Mouse (Mus musculus) brain, embryonic 14.5 days (tissue): ENCODE measurements around the gene Arhgef11. TPM values are rescaled to one million over a fixed set of nuclear protein-coding genes. Genes with fewer than 3 reads are reported as not detected.
"Not testable (repeated sequence)": the region's sequence is repeated elsewhere in the genome, so short reads cannot be mapped to it uniquely, and the experiment has no call there.

Experiments
- DNase-seq: peaks from one replicate; pipeline ENCODE4 v3.0.0-alpha.2; 2011; ENCODE audit warnings: low read depth
- CTCF ChIP-seq: fragments of 200-500 bp; IDR thresholded peaks from 2 replicates; pipeline ENCODE4 v1.5.1; 2012; ENCODE audit warnings: inconsistent platforms, mild to moderate bottlenecking, moderate library complexity, borderline replicate concordance; ENCODE audit not compliant: insufficient read depth, insufficient read length; ENCODE audit errors: extremely low read depth
- POLR2A ChIP-seq: fragments of 200-500 bp; IDR thresholded peaks from 2 replicates; pipeline ENCODE4 v1.6.1; 2012; ENCODE audit warnings: mild to moderate bottlenecking, inconsistent platforms, borderline replicate concordance; ENCODE audit not compliant: poor library complexity, insufficient read depth, insufficient read length, severe bottlenecking; ENCODE audit errors: extremely low read depth
- polyA plus RNA-seq: library from polyadenylated mRNA; depleted of rRNA; stranded (reverse); fragments of >200 nt; gene quantifications from 2 replicates; pipeline ENCODE4 v1.2.3, GENCODE M21; 2012; rRNA removed

The Arhgef11 gene
- polyA plus RNA-seq: 40.4 and 44.5 TPM in 2 replicates

- TF ChIP-seq POLR2A (peak; percentile 79), CTCF (no peak)
- peak; percentile 89 for DNase-seq
Observed at GRCm38 (mm10) chr3:87616957-87617810, at the start of gene Arhgef11. Gene Arhgef11, plus strand, starts transcription at chr3:87617559.

GRCm38 (mm10) chr3:87568681-87569080, 48.7 kb upstream of the Arhgef11 start:
- no peak for DNase-seq
- TF ChIP-seq CTCF (no peak), POLR2A (no peak)

GRCm38 (mm10) chr3:87575766-87576165, 41.6 kb upstream of the Arhgef11 start:
- TF ChIP-seq POLR2A (no peak), CTCF (no peak)
- DNase-seq: no peak

GRCm38 (mm10) chr3:87582259-87582658, 35.1 kb upstream of the Arhgef11 start:
- TF ChIP-seq CTCF: no peak
- no peak for TF ChIP-seq POLR2A

GRCm38 (mm10) chr3:87593793-87594192, 23.6 kb upstream of the Arhgef11 start:
- no peak for DNase-seq
- no peak for TF ChIP-seq POLR2A
- no peak for TF ChIP-seq CTCF

More at GRCm38 (mm10) chr3:87582259-87582658, 35.1 kb upstream of the Arhgef11 start:
- no peak for DNase-seq

GRCm38 (mm10) chr3:87595328-87595727, 22.0 kb upstream of the Arhgef11 start:
- not testable (repeated sequence) for DNase-seq

- DNase-seq: not testable (repeated sequence)
Observed at GRCm38 (mm10) chr3:87601077-87601476, 16.3 kb upstream of the Arhgef11 start.

- DNase-seq: no peak
- TF ChIP-seq CTCF (no peak), POLR2A (no peak)
Observed at GRCm38 (mm10) chr3:87616354-87616753, 1.0 kb upstream of the Arhgef11 start.

- no peak for TF ChIP-seq POLR2A
- TF ChIP-seq CTCF: no peak
- no peak for DNase-seq
Observed at GRCm38 (mm10) chr3:87617811-87618130, 412 bp downstream of the Arhgef11 start.

- TF ChIP-seq POLR2A (no peak), CTCF (no peak)
- peak; percentile 17 for DNase-seq
Observed at GRCm38 (mm10) chr3:87618240-87618639, 881 bp downstream of the Arhgef11 start.

- TF ChIP-seq POLR2A (no peak), CTCF (no peak)
- peak; percentile 21 for DNase-seq
Observed at GRCm38 (mm10) chr3:87618981-87619710, 1.8 kb downstream of the Arhgef11 start.

- DNase-seq: peak; percentile 37
- TF ChIP-seq POLR2A: no peak
- no peak for TF ChIP-seq CTCF
Observed at GRCm38 (mm10) chr3:87620218-87620891, 3.0 kb downstream of the Arhgef11 start.

- no peak for DNase-seq
- no peak for TF ChIP-seq CTCF
- TF ChIP-seq POLR2A: no peak
Observed at GRCm38 (mm10) chr3:87624899-87625298, 7.5 kb downstream of the Arhgef11 start.
